Mouse (Mus musculus) limb, embryonic 10.5 days (tissue): ENCODE data around the gene Csrp1. TPM values are rescaled to one million over a fixed set of nuclear protein-coding genes. Genes with fewer than 3 reads are reported as not detected.

Source experiments
- DNase-seq: peaks from one replicate; pipeline ENCODE4 v3.0.0-alpha.2; 2017; ENCODE audit warnings: low spot score
- H3K27ac ChIP-seq: fragments of 300-500 bp; sonication (generic); 2 replicates; pipeline ENCODE4 v1.5.1; 2016; ENCODE audit warnings: mild to moderate bottlenecking
- H3K27me3 ChIP-seq: fragments of 300-500 bp; sonication (generic); 2 replicates; pipeline ENCODE4 v1.6.1; 2016; ENCODE audit warnings: low read depth, mild to moderate bottlenecking; ENCODE audit not compliant: poor library complexity, severe bottlenecking
- H3K36me3 ChIP-seq: fragments of 300-500 bp; sonication (generic); 2 replicates; pipeline ENCODE4 v1.6.1; 2016; ENCODE audit warnings: mild to moderate bottlenecking, moderate library complexity
- H3K4me1 ChIP-seq: fragments of 300-500 bp; sonication (generic); 2 replicates; pipeline ENCODE4 v1.6.1; 2016
- H3K4me3 ChIP-seq: fragments of 300-500 bp; sonication (generic); 2 replicates; pipeline ENCODE4 v1.5.1; 2016; ENCODE audit warnings: mild to moderate bottlenecking, moderate library complexity
- H3K9me3 ChIP-seq: fragments of 300-500 bp; sonication (generic); replicated peaks from 2 replicates; pipeline ENCODE4 v1.6.1; 2016; ENCODE audit warnings: mild to moderate bottlenecking
- WGBS: fragments of 180-500 bp; shearing (Covaris S2); methylation state at CpG from one replicate; pipeline ENCODE4 v1.1.7; 2016; 5-methylcytosine and 5-hydroxymethylcytosine counted together
- polyA plus RNA-seq: library from polyadenylated mRNA; unstranded; fragments of >200 nt; fragmentation: Nextera tagmentation; extraction: Ambion mirVana; gene quantifications from 2 replicates; pipeline ENCODE4 v1.2.1, GENCODE M21; 2016

Gene Csrp1
- 46.3 and 54.4 TPM in 2 replicates for polyA plus RNA-seq

DNA sequence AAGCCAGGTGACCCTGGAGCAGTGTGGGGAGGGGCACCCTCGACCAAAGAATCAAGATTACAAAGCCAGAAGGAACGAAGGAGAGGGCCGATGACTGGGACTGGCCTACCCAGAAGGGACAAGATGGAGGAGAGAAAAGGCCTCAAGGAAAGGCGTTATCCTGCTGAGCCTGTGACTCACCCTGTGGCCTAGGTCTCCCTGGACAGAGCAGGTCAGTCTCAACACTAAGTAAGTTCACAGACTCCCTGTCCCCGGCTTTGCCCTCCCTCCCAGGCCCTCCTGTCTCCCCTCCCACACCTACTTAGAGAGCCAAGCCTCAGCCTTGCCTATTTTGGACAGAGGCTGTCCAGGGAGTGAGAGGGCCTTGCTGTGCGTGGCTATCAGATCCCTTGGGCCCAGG, at the start of gene Csrp1:
Gene Csrp1 (plus strand): TSS at position 79 of the 400 bp plus-strand sequence.
- H3K36me3 ChIP-seq, result no peaks in the 10 kb centered on the region
- no peaks in the 10 kb centered on the region for H3K27me3 ChIP-seq
- peaks cover 10% of the 10 kb centered on the region for H3K4me1 ChIP-seq
- no peak for DNase-seq
- no peak within 1 kb of the TSS for H3K4me3 ChIP-seq
- no peak within 1 kb of the TSS; the same call in 1 of the 2 replicates for H3K27ac ChIP-seq
- 73% methylated on average over 6 of the region's 6 CpGs for WGBS
- no peaks in the 10 kb centered on the region for H3K9me3 ChIP-seq

DNA sequence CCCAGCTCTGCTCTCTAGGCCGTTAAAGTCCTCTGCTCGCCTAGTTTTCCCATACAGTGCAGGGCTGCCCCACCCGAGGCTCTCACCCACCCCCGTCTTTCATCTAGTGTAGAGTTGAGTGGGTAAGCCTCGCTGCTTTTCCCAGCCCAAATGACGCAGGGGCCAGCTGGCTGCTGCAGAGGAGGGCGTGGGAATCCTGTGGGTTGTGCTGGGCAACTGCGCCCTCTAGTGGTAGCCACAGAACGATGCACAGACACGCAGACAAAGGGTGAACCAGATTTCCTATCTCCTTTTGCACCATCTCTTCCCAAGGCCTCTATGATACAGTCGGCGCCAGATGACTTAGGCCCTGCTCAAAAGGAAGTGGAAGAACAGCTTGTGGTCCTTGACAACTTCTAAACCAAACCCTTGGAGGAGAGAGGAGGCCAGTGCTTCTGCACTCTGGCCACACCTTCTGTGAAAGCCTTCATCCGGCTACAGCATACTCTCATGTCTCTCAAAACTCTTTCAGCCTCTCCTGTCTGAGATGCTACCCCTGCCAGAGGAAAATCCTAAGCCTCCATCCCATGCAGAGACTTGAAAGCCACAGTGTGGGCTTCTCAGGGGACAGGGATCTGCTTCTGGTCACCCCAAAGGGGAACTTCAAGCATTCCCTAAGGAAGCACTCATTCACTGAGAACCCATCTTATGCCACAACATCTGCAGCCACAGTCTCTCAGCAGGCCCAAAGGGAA, 49.3 kb upstream of the Csrp1 start:
- Histone ChIP-seq H3K36me3 (no peaks in the 10 kb centered on the region), H3K27me3 (no peaks in the 10 kb centered on the region), H3K27ac (peak overlapping the region; percentile 81), H3K4me3 (no peak overlapping the region), H3K9me3 (no peaks in the 10 kb centered on the region), H3K4me1 (peaks cover 58% of the 10 kb centered on the region)
- DNase-seq, result peak; percentile 91
- 12% methylated on average over 13 of the region's 13 CpGs for WGBS

DNA sequence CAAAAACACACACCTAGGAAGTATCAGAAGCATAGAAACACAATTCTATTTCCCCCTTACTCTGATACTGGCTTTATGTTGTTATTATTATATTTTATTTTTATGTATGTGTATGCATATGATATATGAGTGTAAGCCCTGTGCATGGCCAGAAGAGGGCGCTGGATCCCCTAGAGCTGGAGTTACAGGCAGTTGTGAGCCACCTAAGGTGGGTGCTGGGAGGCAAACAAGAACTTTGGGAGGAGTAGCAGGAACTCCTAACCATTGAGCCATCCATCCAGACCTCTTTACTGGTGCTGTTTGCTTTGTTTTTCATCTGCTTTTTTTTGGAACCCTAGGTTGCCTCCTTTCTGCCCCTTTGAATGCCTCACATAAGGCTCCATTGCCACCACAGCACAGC, 48.5 kb upstream of the Csrp1 start:
- 15% methylated on average over 1 of the region's 1 CpGs for WGBS
- H3K9me3 ChIP-seq, result no peaks in the 10 kb centered on the region
- no peaks in the 10 kb centered on the region for H3K27me3 ChIP-seq
- no peak overlapping the region for H3K27ac ChIP-seq
- no peak for DNase-seq
- H3K4me1 ChIP-seq, result peaks cover 58% of the 10 kb centered on the region
- no peak overlapping the region for H3K4me3 ChIP-seq
- H3K36me3 ChIP-seq, result no peaks in the 10 kb centered on the region

DNA sequence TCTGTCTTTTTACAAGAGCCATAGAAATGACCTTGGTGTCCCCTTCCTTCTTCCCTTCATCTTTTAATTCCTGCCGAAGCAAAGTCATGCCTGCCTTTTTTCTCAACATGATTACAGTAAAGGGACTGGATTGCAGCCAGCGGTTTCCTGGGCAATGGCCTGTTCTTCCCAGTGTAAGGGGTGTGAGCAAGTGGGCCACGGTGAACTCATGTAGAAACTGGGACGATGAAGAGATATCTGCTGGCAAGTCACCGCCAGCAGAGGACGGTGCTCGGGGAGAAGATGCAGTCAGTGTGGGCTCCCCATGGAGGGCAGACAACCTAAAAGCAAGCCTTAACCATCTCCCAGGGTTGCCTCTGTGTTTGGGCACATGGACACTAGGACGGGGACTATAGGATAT, 47.9 kb upstream of the Csrp1 start:
- WGBS, result 83% methylated on average over 8 of the region's 8 CpGs
- Histone ChIP-seq H3K36me3 (no peaks in the 10 kb centered on the region), H3K9me3 (no peaks in the 10 kb centered on the region), H3K27ac (peak overlapping the region; percentile 16), H3K27me3 (no peaks in the 10 kb centered on the region), H3K4me1 (peaks cover 54% of the 10 kb centered on the region), H3K4me3 (no peak overlapping the region)
- no peak for DNase-seq

DNA sequence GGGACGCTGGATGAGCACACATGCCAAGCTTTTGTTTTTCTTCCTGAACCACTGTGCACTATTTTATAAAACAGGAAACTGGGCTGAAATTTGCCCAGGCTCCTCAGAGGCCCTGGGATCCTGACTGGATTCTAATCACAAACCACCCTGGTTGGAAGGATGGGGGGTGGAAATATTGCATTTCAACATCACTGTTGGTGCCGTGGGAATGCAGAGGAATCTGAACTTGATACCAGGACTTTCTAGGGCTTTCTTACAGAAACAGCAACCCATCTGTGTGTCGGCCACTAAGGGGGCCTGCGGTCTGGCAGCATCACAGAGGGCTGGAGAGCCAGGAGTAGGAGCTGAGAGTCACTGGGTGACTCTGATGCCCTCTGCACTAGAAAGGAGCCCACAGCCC, 47.5 kb upstream of the Csrp1 start:
- Histone ChIP-seq H3K27ac (peak overlapping the region; percentile 61), H3K4me1 (peaks cover 50% of the 10 kb centered on the region), H3K4me3 (no peak overlapping the region), H3K27me3 (no peaks in the 10 kb centered on the region), H3K36me3 (no peaks in the 10 kb centered on the region), H3K9me3 (no peaks in the 10 kb centered on the region)
- WGBS, result 86% methylated on average over 4 of the region's 4 CpGs
- DNase-seq, result no peak

DNA sequence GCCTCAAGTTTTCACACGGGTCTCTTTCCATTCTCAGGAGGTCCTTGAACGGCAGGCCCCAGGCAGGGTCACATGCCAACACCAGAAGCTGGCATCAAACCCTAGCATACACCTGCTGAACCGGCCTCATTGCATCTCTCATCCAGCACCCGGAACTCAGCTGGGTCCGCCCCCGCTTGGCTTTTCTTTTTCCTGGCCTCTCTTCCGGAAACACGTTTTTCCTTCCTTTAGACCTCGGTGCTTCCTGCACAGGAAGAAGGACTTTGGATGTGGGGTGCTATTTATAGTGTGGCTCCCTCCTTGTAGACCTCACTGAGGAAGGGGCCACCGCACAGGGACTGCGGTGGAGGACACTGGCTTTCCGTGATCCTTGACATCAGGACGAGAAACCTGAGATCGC, 46.4 kb upstream of the Csrp1 start:
- no peak overlapping the region for H3K4me3 ChIP-seq
- DNase-seq, result no peak
- no peak overlapping the region for H3K27ac ChIP-seq
- peaks cover 39% of the 10 kb centered on the region for H3K4me1 ChIP-seq
- no peaks in the 10 kb centered on the region for H3K36me3 ChIP-seq
- H3K9me3 ChIP-seq, result no peaks in the 10 kb centered on the region
- WGBS, result 83% methylated on average over 14 of the region's 14 CpGs
- no peaks in the 10 kb centered on the region for H3K27me3 ChIP-seq

DNA sequence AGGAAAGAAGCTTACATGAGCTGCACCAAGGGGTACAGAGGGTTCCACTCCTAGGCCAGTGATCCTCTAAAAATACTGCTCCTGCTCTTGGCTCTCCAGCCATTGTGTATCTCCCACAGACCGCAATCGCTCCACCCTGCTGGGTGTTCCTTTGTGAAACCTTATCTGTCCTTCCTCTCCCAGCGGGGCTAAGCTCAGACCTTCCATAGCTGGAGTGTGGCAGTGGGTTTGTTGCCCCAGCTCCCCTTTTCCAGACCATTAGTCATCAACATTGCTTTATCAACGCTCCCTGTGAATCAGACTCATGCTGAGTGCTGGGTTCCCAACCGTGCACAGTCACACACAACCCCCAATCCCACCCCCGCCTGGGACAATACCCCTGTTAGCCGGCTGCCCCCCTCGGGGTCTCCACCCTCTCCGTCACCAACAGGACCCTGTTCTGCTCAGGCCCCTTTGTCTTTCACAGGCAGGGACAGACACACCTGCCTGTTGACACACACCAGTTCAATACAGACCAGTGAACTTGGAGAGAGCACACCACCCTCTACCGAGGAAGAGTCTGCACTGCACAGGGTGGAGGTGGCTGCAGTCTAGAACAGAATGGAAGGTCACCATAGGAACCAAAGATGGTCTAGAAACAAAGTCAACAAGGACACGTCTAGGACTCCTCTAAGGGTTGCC, 44.3 kb upstream of the Csrp1 start:
- peaks cover 18% of the 10 kb centered on the region; the same call in 1 of the 2 replicates for H3K4me1 ChIP-seq
- no peaks in the 10 kb centered on the region for H3K36me3 ChIP-seq
- no peak overlapping the region for H3K4me3 ChIP-seq
- no peak for DNase-seq
- no peaks in the 10 kb centered on the region for H3K27me3 ChIP-seq
- 54% methylated on average over 11 of the region's 11 CpGs for WGBS
- H3K9me3 ChIP-seq, result no peaks in the 10 kb centered on the region
- no peak overlapping the region for H3K27ac ChIP-seq

DNA sequence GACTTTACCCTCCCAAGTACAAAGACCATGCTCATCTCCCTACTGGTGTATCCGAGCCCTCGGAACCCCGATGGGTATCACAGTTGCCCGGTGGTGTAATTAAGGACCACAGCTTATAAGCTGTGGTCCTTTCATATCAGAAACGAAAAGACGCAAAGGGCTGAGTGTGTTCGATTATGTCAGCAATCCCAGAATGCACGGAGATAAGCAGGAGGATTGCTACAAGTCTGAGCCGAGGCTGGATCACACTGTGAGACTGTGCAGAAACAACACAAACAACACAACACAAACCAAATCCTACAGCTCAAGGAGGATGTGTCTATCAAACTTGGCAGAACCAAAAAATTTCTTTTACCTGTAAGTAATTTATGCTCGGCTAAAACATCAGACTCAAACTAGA, 43.6 kb upstream of the Csrp1 start:
- no peak overlapping the region for H3K27ac ChIP-seq
- 91% methylated on average over 10 of the region's 10 CpGs for WGBS

DNA sequence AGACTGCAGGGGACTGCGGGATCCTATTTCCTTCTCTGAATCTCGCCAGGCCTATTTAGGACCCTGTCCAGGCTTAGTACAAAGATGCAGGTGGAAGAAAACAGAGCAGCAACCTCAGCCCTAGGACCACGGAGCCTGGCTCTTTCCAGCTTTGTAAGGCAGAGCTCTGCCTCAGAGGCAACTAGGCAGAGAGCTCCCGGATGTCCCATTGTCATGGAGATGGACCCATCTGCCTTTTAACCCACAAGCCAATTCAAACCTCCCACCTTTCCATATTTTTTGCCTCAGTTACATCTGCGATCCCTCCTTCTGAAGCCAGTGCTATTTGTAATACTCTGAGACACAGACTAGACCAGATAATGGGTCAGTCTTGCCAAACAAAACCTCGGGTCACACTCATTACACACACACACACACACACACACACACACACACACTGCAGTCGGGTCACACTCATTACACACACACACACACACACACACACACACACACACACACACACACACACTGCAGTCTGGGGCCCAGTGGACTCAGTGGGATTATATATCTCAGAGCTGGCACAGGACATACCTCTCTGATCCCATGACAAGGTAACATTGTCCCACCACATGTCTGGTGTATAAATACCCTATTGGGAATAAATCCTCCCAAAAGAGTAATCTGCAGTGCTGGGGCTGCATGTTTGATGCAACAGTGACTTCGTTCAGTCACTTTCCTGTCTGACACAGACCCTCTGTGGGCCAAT, 42.8 kb upstream of the Csrp1 start:
- Histone ChIP-seq H3K4me1 (peaks cover 17% of the 10 kb centered on the region), H3K9me3 (no peaks in the 10 kb centered on the region), H3K4me3 (no peak overlapping the region), H3K27ac (no peak overlapping the region), H3K27me3 (no peaks in the 10 kb centered on the region), H3K36me3 (no peaks in the 10 kb centered on the region)
- DNase-seq, result no peak
- WGBS, result 65% methylated on average over 8 of the region's 8 CpGs

More for the DNA sequence above, 43.6 kb upstream of the Csrp1 start:
- DNase-seq, result no peak
- H3K9me3 ChIP-seq, result no peaks in the 10 kb centered on the region
- H3K4me1 ChIP-seq, result peaks cover 17% of the 10 kb centered on the region
- H3K27me3 ChIP-seq, result no peaks in the 10 kb centered on the region
- no peaks in the 10 kb centered on the region for H3K36me3 ChIP-seq
- H3K4me3 ChIP-seq, result no peak overlapping the region

DNA sequence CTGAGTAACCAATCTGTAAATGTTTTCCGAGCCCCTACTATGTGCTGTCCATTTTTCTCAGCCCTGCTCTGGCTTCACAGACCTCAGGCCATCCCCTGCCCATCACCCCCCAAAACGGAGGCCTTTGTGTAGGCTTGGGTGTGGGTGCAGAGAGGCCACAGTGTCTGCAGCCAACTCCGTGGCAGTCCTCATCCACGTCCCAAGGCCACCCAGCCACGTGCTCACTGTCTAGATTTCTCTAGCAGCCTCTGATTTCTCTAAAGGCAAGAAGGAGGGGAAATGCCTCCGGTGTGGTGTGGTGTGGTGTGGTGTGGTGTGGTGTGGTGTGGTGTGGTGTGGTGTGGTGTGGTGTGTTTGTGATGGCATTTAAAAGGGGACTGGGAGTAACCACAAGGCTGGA, 41.7 kb upstream of the Csrp1 start:
- Histone ChIP-seq H3K4me3 (no peak overlapping the region), H3K27ac (no peak overlapping the region), H3K27me3 (no peaks in the 10 kb centered on the region), H3K36me3 (no peaks in the 10 kb centered on the region), H3K9me3 (no peaks in the 10 kb centered on the region), H3K4me1 (peaks cover 17% of the 10 kb centered on the region)
- DNase-seq, result no peak
- WGBS, result 74% methylated on average over 6 of the region's 6 CpGs

DNA sequence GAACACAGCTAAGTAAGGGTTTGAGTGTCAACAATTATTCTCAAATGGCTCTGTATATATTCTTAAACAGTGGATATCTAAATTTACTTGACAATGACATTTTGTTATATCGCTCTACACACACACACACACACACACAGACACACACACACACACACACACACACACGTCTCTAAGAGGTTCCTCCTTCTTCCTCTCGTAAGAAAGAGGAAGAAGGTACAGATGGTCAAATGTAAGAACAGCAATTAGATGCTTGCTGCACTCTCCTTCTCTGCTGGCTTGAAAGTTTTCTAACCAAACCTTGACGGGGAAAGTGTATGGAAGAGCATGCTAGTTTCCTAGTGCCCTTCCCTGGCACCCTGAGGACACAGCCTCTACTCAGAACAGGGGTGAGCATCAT, 39.1 kb upstream of the Csrp1 start:
- WGBS, result 72% methylated on average over 4 of the region's 4 CpGs
- Histone ChIP-seq H3K27me3 (peaks cover 10% of the 10 kb centered on the region), H3K4me3 (no peak overlapping the region), H3K9me3 (no peaks in the 10 kb centered on the region), H3K4me1 (peaks cover 10% of the 10 kb centered on the region), H3K27ac (no peak overlapping the region), H3K36me3 (no peaks in the 10 kb centered on the region)
- no peak for DNase-seq

DNA sequence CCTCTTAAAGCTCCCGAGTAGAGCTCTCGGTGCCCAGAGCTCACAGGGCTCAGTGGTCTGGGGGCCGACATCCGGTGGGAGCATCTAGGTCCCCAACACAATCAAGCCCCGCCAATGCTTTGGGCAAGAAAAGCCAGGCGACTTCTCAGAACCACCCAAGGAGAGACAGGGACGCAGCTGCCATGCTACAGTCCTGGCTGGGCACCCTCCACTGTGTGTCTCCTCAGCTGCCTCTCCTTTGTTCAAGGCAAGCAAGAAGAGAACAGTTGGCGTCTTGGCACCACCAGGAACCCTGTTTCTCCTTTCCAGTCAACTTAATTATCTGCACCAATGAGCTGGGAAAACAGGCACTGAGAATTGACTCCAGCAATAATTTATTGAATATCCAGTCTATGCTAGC, 38.7 kb upstream of the Csrp1 start:
- H3K27me3 ChIP-seq, result peaks cover 14% of the 10 kb centered on the region
- 84% methylated on average over 8 of the region's 8 CpGs for WGBS
- H3K27ac ChIP-seq, result no peak overlapping the region
- peaks cover 12% of the 10 kb centered on the region for H3K4me1 ChIP-seq
- no peaks in the 10 kb centered on the region for H3K36me3 ChIP-seq
- H3K4me3 ChIP-seq, result no peak overlapping the region
- no peaks in the 10 kb centered on the region for H3K9me3 ChIP-seq
- no peak for DNase-seq

DNA sequence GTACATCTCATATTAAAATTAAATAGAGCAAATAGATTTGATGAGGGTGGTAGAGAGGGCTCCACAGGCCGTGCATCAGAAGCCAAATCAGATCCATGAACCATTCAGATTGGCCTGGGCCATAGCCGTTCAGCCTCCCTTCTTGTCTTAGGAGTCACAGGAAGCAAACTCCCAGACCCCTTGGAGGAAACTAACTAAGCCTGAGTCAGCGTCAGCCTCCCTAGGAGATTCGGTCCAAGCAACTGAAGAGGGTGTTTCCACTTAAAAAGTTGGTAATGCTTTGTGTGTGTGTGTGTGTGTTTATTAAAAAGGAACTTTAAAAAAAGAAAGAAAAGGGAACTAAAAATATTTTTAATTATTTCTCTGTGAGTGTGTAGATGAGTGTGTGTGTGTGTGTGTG, 35.0 kb upstream of the Csrp1 start:
- Histone ChIP-seq H3K4me3 (no peak overlapping the region), H3K36me3 (no peaks in the 10 kb centered on the region), H3K27me3 (peaks cover 33% of the 10 kb centered on the region), H3K27ac (no peak overlapping the region), H3K4me1 (peaks cover 42% of the 10 kb centered on the region), H3K9me3 (no peaks in the 10 kb centered on the region)
- WGBS, result 60% methylated on average over 4 of the region's 4 CpGs
- DNase-seq, result no peak
